Mouse (Mus musculus): ENCODE data around the gene Cd9.

GRCm38 (mm10) chr6:125454731-125455130, 39.9 kb downstream of the Cd9 start:
- TF ChIP-seq POLR2A (IDR thresholded peaks at IDR 0.05; ENCODE audit: extremely low read depth, insufficient read depth, low read length) (no peak), CTCF (IDR thresholded peaks at IDR 0.05; ENCODE audit: extremely low read depth, insufficient read depth, low read length) (no peak)
